Mouse (Mus musculus) R1 (cell line): ENCODE data around the gene Bhlhe40.

Experiments
- DNase-seq: peaks from one replicate; pipeline ENCODE4 v3.0.0-alpha.2; 2018; ENCODE audit warnings: low read depth, low spot score

Bhlhe40 gene

GRCm38 (mm10) chr6:108660206-108660877, at the start of gene Bhlhe40:
Bhlhe40 (plus strand) TSS chr6:108660629.
- DNase-seq = peak; percentile 89

- DNase-seq = no peak
Measured at GRCm38 (mm10) chr6:108611663-108612062, 48.8 kb upstream of the Bhlhe40 start.

GRCm38 (mm10) chr6:108618025-108618424, 42.4 kb upstream of the Bhlhe40 start:
- DNase-seq = no peak

GRCm38 (mm10) chr6:108623028-108623565, 37.3 kb upstream of the Bhlhe40 start:
- DNase-seq = peak; percentile 75

GRCm38 (mm10) chr6:108624915-108625314, 35.5 kb upstream of the Bhlhe40 start:
- no peak for DNase-seq

- DNase-seq = no peak
Measured at GRCm38 (mm10) chr6:108630701-108631100, 29.7 kb upstream of the Bhlhe40 start.

- DNase-seq = peak; percentile 28
Measured at GRCm38 (mm10) chr6:108638157-108638833, 22.1 kb upstream of the Bhlhe40 start.

- DNase-seq = peak; percentile 52
Measured at GRCm38 (mm10) chr6:108642020-108642419, 18.4 kb upstream of the Bhlhe40 start.

- DNase-seq = no peak
Measured at GRCm38 (mm10) chr6:108643035-108643434, 17.4 kb upstream of the Bhlhe40 start.

- DNase-seq = peak; percentile 78
Measured at GRCm38 (mm10) chr6:108644311-108644710, 16.1 kb upstream of the Bhlhe40 start.

- no peak for DNase-seq
Measured at GRCm38 (mm10) chr6:108647094-108647493, 13.3 kb upstream of the Bhlhe40 start.

GRCm38 (mm10) chr6:108648072-108648471, 12.4 kb upstream of the Bhlhe40 start:
- DNase-seq = no peak

- no peak for DNase-seq
Measured at GRCm38 (mm10) chr6:108655861-108656260, 4.6 kb upstream of the Bhlhe40 start.

GRCm38 (mm10) chr6:108658051-108658415, 2.4 kb upstream of the Bhlhe40 start:
- DNase-seq = peak; percentile 42

GRCm38 (mm10) chr6:108658416-108659201, 1.8 kb upstream of the Bhlhe40 start:
- DNase-seq = peak; percentile 80

GRCm38 (mm10) chr6:108659221-108659725, 1.2 kb upstream of the Bhlhe40 start:
- DNase-seq = peak; percentile 69

- peak; percentile 79 for DNase-seq
Measured at GRCm38 (mm10) chr6:108659726-108660205, 663 bp upstream of the Bhlhe40 start.

GRCm38 (mm10) chr6:108660878-108661389, 505 bp downstream of the Bhlhe40 start:
- no peak for DNase-seq

- peak; percentile 84 for DNase-seq
Measured at GRCm38 (mm10) chr6:108661412-108661811, 983 bp downstream of the Bhlhe40 start.

GRCm38 (mm10) chr6:108661890-108662289, 1.5 kb downstream of the Bhlhe40 start:
- no peak for DNase-seq
